Mouse (Mus musculus) liver, embryonic 16.5 days (tissue): ENCODE data around the gene Apobec4. TPM values are rescaled to one million over a fixed set of nuclear protein-coding genes. Genes with fewer than 3 reads are reported as not detected.

Source experiments
- ATAC-seq: fragments of 200-750 bp; cut with Nextera tagmentation; 2 replicates; pipeline ENCODE4 v1.8.0; 2017; ENCODE audit warnings: low read depth, mild to moderate bottlenecking, moderate number of reproducible peaks, moderate library complexity
- H3K27ac ChIP-seq: fragments of 300-500 bp; sonication (generic); 2 replicates; pipeline ENCODE4 v1.5.1; 2014; ENCODE audit warnings: mild to moderate bottlenecking, low read length
- H3K27me3 ChIP-seq: fragments of 300-500 bp; sonication (generic); 2 replicates; pipeline ENCODE4 v1.6.1; 2014; ENCODE audit warnings: low read depth, low read length, mixed read lengths; ENCODE audit not compliant: control insufficient read depth, insufficient read depth
- H3K36me3 ChIP-seq: fragments of 300-500 bp; sonication (generic); 2 replicates; pipeline ENCODE4 v1.6.1; 2014; ENCODE audit warnings: mild to moderate bottlenecking; ENCODE audit not compliant: control insufficient read depth, insufficient read depth
- H3K4me1 ChIP-seq: fragments of 300-500 bp; sonication (generic); 2 replicates; pipeline ENCODE4 v1.6.1; 2014; ENCODE audit warnings: low read depth, low read length, mixed read lengths; ENCODE audit not compliant: control insufficient read depth
- H3K4me2 ChIP-seq: fragments of 300-500 bp; sonication (generic); 2 replicates; pipeline ENCODE4 v1.6.1; 2014; ENCODE audit warnings: low read depth, low read length, mixed read lengths
- H3K4me3 ChIP-seq: fragments of 300-500 bp; sonication (generic); 2 replicates; pipeline ENCODE4 v1.5.1; 2014; ENCODE audit warnings: low read depth, mild to moderate bottlenecking, low read length
- H3K9ac ChIP-seq: fragments of 300-500 bp; sonication (generic); 2 replicates; pipeline ENCODE4 v1.6.1; 2014; ENCODE audit warnings: low read depth, low read length
- H3K9me3 ChIP-seq: fragments of 300-500 bp; sonication (generic); replicated peaks from 2 replicates; pipeline ENCODE4 v1.6.1; 2016; ENCODE audit warnings: low read length; ENCODE audit not compliant: control insufficient read depth
- WGBS: fragments of 180-500 bp; shearing (Covaris S2); extraction: QIAGEN DNeasy Blood & Tissue Kit; methylation state at CpG from one replicate; pipeline ENCODE4 v1.1.7; 2014; ENCODE audit not compliant: insufficient replicate concordance; 5-methylcytosine and 5-hydroxymethylcytosine counted together
- polyA plus RNA-seq: library from polyadenylated mRNA; unstranded; fragments of >200 nt; fragmentation: Nextera tagmentation; extraction: Ambion mirVana; gene quantifications from 2 replicates; pipeline ENCODE4 v1.2.1, GENCODE M21; 2015

Apobec4 gene
- polyA plus RNA-seq, 1 experiment from 2014 or later = not detected

- Histone ChIP-seq H3K4me1 (no peaks in the 10 kb centered on the region; the same call in 1 of the 2 replicates), H3K4me3 (no peak overlapping the region), H3K9ac (no peak overlapping the region), H3K27me3 (no peaks in the 10 kb centered on the region), H3K4me2 (no peak overlapping the region), H3K27ac (no peak overlapping the region), H3K9me3 (no peaks in the 10 kb centered on the region), H3K36me3 (no peaks in the 10 kb centered on the region)
- WGBS = 30% methylated on average over 6 of the region's 6 CpGs
- no peak for ATAC-seq
Measured at GRCm38 (mm10) chr1:152718200-152718599, 32.2 kb upstream of the Apobec4 start.

- WGBS = 12% methylated on average over 4 of the region's 4 CpGs
- no peaks in the 10 kb centered on the region for H3K36me3 ChIP-seq
- no peak overlapping the region for H3K27ac ChIP-seq
- no peaks in the 10 kb centered on the region for H3K9me3 ChIP-seq
- H3K27me3 ChIP-seq = no peaks in the 10 kb centered on the region
- H3K4me3 ChIP-seq = no peak overlapping the region
- H3K4me2 ChIP-seq = no peak overlapping the region
- H3K9ac ChIP-seq = no peak overlapping the region
- ATAC-seq = no peak
- H3K4me1 ChIP-seq = no peaks in the 10 kb centered on the region; the same call in 1 of the 2 replicates
Measured at GRCm38 (mm10) chr1:152720969-152721368, 29.4 kb upstream of the Apobec4 start.

GRCm38 (mm10) chr1:152721535-152722198 lies 28.7 kb upstream of the Apobec4 start:
- no peaks in the 10 kb centered on the region for H3K9me3 ChIP-seq
- ATAC-seq = no peak
- no peaks in the 10 kb centered on the region for H3K36me3 ChIP-seq
- H3K9ac ChIP-seq = no peak overlapping the region
- H3K4me2 ChIP-seq = no peak overlapping the region
- WGBS = 55% methylated on average over 11 of the region's 11 CpGs
- H3K4me3 ChIP-seq = no peak overlapping the region
- H3K27me3 ChIP-seq = no peaks in the 10 kb centered on the region
- no peak overlapping the region for H3K27ac ChIP-seq
- no peaks in the 10 kb centered on the region; the same call in 1 of the 2 replicates for H3K4me1 ChIP-seq

GRCm38 (mm10) chr1:152724286-152724685 lies 26.1 kb upstream of the Apobec4 start:
- Histone ChIP-seq H3K9ac (no peak overlapping the region), H3K4me2 (no peak overlapping the region), H3K4me1 (no peaks in the 10 kb centered on the region; the same call in 1 of the 2 replicates), H3K4me3 (no peak overlapping the region), H3K36me3 (no peaks in the 10 kb centered on the region), H3K27me3 (no peaks in the 10 kb centered on the region), H3K27ac (no peak overlapping the region), H3K9me3 (no peaks in the 10 kb centered on the region)
- no peak for ATAC-seq

GRCm38 (mm10) chr1:152726095-152726494 lies 24.3 kb upstream of the Apobec4 start:
- Histone ChIP-seq H3K9ac (no peak overlapping the region), H3K27me3 (no peaks in the 10 kb centered on the region), H3K36me3 (no peaks in the 10 kb centered on the region), H3K9me3 (no peaks in the 10 kb centered on the region), H3K4me2 (no peak overlapping the region), H3K4me3 (no peak overlapping the region), H3K27ac (no peak overlapping the region), H3K4me1 (no peaks in the 10 kb centered on the region; the same call in 1 of the 2 replicates)
- 45% methylated on average over 3 of the region's 3 CpGs for WGBS
- ATAC-seq = no peak

GRCm38 (mm10) chr1:152727604-152728236 lies 22.6 kb upstream of the Apobec4 start:
- Histone ChIP-seq H3K4me1 (no peaks in the 10 kb centered on the region), H3K36me3 (no peaks in the 10 kb centered on the region), H3K9ac (no peak overlapping the region), H3K4me2 (no peak overlapping the region), H3K27me3 (no peaks in the 10 kb centered on the region), H3K27ac (no peak overlapping the region), H3K4me3 (no peak overlapping the region), H3K9me3 (no peaks in the 10 kb centered on the region)
- 19% methylated on average over 4 of the region's 5 CpGs for WGBS
- ATAC-seq = 0 out of 2 replicates have a peak, but pooled peaks have one; percentile 37

- no peak overlapping the region for H3K27ac ChIP-seq
- no peaks in the 10 kb centered on the region for H3K4me1 ChIP-seq
- no peak overlapping the region for H3K4me2 ChIP-seq
- H3K4me3 ChIP-seq = no peak overlapping the region
- no peaks in the 10 kb centered on the region for H3K27me3 ChIP-seq
- ATAC-seq = no peak
- no peaks in the 10 kb centered on the region for H3K36me3 ChIP-seq
- 71% methylated on average over 9 of the region's 9 CpGs for WGBS
- no peaks in the 10 kb centered on the region for H3K9me3 ChIP-seq
- H3K9ac ChIP-seq = no peak overlapping the region
Measured at GRCm38 (mm10) chr1:152738793-152739192, 11.6 kb upstream of the Apobec4 start.

GRCm38 (mm10) chr1:152739374-152739773 lies 11.0 kb upstream of the Apobec4 start:
- no peak overlapping the region for H3K27ac ChIP-seq
- H3K9ac ChIP-seq = no peak overlapping the region
- H3K36me3 ChIP-seq = no peaks in the 10 kb centered on the region
- H3K9me3 ChIP-seq = no peaks in the 10 kb centered on the region
- no peak overlapping the region for H3K4me2 ChIP-seq
- whole genome bisulfite sequencing = 74% methylated on average over 11 of the region's 11 CpGs
- no peaks in the 10 kb centered on the region for H3K27me3 ChIP-seq
- no peaks in the 10 kb centered on the region for H3K4me1 ChIP-seq
- no peak overlapping the region for H3K4me3 ChIP-seq
- no peak for ATAC-seq

GRCm38 (mm10) chr1:152743095-152743826 lies 7.1 kb upstream of the Apobec4 start:
- Histone ChIP-seq H3K27ac (no peak overlapping the region), H3K4me1 (no peaks in the 10 kb centered on the region), H3K9ac (no peak overlapping the region), H3K9me3 (no peaks in the 10 kb centered on the region), H3K4me3 (no peak overlapping the region), H3K27me3 (no peaks in the 10 kb centered on the region), H3K36me3 (no peaks in the 10 kb centered on the region), H3K4me2 (no peak overlapping the region)
- no peak for ATAC-seq
- WGBS = 53% methylated on average over 15 of the region's 15 CpGs
